Mouse (Mus musculus): Measurements from ENCODE around the gene Cep63. TPM values are rescaled to one million over a fixed set of nuclear protein-coding genes. Genes with fewer than 3 reads are reported as not detected.

Gene Cep63
- polyA plus RNA-seq, 1 experiment: 80.1 TPM

DNA sequence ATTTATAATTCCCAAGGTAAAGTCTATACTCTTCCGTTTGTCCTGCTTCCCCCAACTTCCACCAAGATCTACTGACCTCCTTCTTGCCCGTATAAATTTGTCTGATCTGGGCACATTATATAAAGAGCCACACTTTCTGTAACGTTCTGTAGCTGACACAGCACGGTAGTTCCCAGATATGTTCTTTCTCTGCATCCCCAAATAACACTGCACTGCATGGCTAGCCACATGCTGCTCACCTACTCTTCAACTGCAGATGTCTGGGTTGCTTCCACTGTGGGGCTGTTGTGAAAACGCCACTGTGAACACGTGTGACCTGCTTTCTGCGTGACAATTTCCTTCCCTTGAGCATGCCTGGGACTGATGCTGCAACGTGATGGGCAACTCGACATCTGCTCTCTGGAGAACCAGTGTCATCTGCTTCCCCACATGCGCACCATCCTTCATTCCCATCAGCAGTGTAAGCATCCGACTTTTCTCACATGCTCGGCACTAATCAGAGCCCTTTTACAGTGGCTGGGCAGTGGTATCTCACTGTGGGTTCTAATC lies 44.3 kb downstream of the Cep63 start:
- Histone ChIP-seq H3K4me3 (replicated peaks; ENCODE audit: control insufficient read depth, low read depth, low read length) (no peak overlapping the region), H3K27ac (ENCODE audit: control insufficient read depth, insufficient read depth, low read depth, low read length, poor library complexity) (no peak overlapping the region), H3K4me1 (ENCODE audit: control insufficient read depth, insufficient read depth, low read length) (no peaks in the 10 kb centered on the region; the same call in 1 of the 2 replicates)
- TF ChIP-seq CTCF (IDR thresholded peaks at IDR 0.05; ENCODE audit: control insufficient read depth, insufficient read depth, low read length) (no peak), POLR2A (IDR thresholded peaks at IDR 0.05; ENCODE audit: borderline replicate concordance, control insufficient read depth, low read depth, low read length) (no peak)
- 78% methylated on average over 12 of the region's 12 CpGs for WGBS

DNA sequence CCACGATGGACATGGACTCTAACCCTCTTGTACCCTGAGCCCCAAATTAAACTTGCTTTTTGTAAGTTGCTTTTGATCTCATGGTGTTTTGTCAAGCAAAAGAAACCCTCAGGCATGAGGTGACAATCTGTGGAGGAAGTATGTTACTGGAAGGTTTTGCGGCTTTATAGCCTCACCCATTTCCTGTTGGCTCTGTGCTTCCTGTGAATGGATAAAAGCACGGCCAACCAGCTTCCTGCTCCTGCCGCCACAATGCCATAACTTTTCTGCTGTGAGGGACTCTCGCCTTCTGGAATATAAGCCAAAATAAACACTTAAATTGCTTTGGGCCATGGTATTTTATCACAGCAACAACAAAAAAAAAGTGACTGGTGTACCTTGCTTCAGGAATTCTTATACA lies 48.9 kb downstream of the Cep63 start:
- 8% methylated on average over 5 of the region's 5 CpGs for WGBS
- TF ChIP-seq POLR2A (IDR thresholded peaks at IDR 0.05; ENCODE audit: borderline replicate concordance, control insufficient read depth, low read depth, low read length) (no peak), CTCF (IDR thresholded peaks at IDR 0.05; ENCODE audit: control insufficient read depth, insufficient read depth, low read length) (no peak)
- H3K4me1 ChIP-seq (ENCODE audit: control insufficient read depth, insufficient read depth, low read length): no peaks in the 10 kb centered on the region; the same call in 1 of the 2 replicates
- H3K4me3 ChIP-seq (replicated peaks; ENCODE audit: control insufficient read depth, low read depth, low read length): no peak overlapping the region
- H3K27ac ChIP-seq (ENCODE audit: control insufficient read depth, insufficient read depth, low read depth, low read length, poor library complexity): no peak overlapping the region

DNA sequence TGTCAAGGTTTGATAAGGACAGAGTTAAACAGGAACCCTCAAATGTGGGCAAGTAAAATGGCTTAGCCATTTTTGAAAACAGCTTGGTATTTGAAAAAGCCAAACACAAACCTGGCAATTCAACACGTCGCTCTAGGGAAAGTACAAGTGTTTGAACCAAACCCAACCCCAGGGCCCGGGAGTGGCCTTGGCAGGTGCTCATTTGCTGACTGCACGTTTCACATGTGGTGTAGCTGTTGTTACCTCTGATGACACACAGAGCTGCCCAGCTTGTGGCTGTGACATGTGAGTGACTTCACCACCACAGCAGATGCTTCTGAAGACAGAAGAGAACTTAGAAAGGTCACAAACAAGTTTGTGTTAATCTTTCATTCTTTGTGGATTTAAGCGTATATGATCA lies 53.4 kb downstream of the Cep63 start:
- Histone ChIP-seq H3K4me3 (replicated peaks; ENCODE audit: control insufficient read depth, low read depth, low read length) (no peak overlapping the region), H3K4me1 (ENCODE audit: control insufficient read depth, insufficient read depth, low read length) (no peaks in the 10 kb centered on the region; the same call in 1 of the 2 replicates), H3K27ac (ENCODE audit: control insufficient read depth, insufficient read depth, low read depth, low read length, poor library complexity) (no peak overlapping the region)
- TF ChIP-seq POLR2A (IDR thresholded peaks at IDR 0.05; ENCODE audit: borderline replicate concordance, control insufficient read depth, low read depth, low read length): no peak
- no peak for TF ChIP-seq CTCF (IDR thresholded peaks at IDR 0.05; ENCODE audit: control insufficient read depth, insufficient read depth, low read length)
- WGBS: 78% methylated on average over 5 of the region's 5 CpGs

DNA sequence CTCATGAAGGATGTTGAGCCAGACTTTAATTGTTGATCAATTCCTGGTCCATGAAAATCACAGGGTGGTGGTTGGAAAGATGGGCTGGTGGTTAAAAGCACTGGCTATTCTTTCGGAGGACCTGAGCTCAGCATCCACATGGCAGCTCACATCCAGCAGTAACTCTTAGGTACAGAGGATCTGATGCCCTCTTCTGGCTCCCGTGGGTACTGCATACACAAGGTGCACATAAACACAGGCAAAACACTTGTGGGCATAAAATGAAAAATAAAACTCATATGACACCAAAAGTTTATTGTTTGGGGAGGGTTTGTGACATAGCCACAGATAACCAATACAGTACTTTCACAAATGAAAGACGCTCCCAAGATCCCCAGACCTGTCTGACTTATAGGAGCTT lies 67.9 kb downstream of the Cep63 start:
- H3K4me1 ChIP-seq (ENCODE audit: control insufficient read depth, insufficient read depth, low read length): no peaks in the 10 kb centered on the region
- TF ChIP-seq POLR2A (IDR thresholded peaks at IDR 0.05; ENCODE audit: borderline replicate concordance, control insufficient read depth, low read depth, low read length) (no peak), CTCF (IDR thresholded peaks at IDR 0.05; ENCODE audit: control insufficient read depth, insufficient read depth, low read length) (no peak)
- 83% methylated on average over 3 of the region's 3 CpGs for WGBS
- no peak overlapping the region for H3K4me3 ChIP-seq (replicated peaks; ENCODE audit: control insufficient read depth, low read depth, low read length)
- H3K27ac ChIP-seq (ENCODE audit: control insufficient read depth, insufficient read depth, low read depth, low read length, poor library complexity): no peak overlapping the region

DNA sequence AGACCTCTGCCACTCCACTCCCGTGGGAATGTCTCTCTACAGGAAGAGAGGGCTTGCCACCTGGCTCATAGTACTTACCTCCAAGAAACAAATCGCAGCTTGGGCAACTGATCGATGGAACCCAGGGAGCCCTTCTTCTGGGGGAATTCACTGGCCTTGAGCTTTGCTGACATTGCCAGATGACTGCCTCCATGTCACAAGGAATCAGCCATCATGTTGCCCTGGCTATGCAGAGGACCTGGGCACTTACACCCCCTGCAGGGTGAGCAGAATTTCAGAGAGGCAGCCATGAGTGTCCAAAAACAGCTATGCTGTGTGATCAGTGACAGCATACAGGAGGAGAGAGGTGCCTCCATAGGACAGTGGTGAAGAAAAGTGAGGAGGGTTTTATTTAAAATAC lies 72.6 kb downstream of the Cep63 start:
- TF ChIP-seq POLR2A (IDR thresholded peaks at IDR 0.05; ENCODE audit: borderline replicate concordance, control insufficient read depth, low read depth, low read length): no peak
- TF ChIP-seq CTCF (IDR thresholded peaks at IDR 0.05; ENCODE audit: control insufficient read depth, insufficient read depth, low read length): no peak
- 81% methylated on average over 3 of the region's 3 CpGs for WGBS
- H3K27ac ChIP-seq (ENCODE audit: control insufficient read depth, insufficient read depth, low read depth, low read length, poor library complexity): no peak overlapping the region
- H3K4me3 ChIP-seq (replicated peaks; ENCODE audit: control insufficient read depth, low read depth, low read length): no peak overlapping the region
- H3K4me1 ChIP-seq (ENCODE audit: control insufficient read depth, insufficient read depth, low read length): no peaks in the 10 kb centered on the region

DNA sequence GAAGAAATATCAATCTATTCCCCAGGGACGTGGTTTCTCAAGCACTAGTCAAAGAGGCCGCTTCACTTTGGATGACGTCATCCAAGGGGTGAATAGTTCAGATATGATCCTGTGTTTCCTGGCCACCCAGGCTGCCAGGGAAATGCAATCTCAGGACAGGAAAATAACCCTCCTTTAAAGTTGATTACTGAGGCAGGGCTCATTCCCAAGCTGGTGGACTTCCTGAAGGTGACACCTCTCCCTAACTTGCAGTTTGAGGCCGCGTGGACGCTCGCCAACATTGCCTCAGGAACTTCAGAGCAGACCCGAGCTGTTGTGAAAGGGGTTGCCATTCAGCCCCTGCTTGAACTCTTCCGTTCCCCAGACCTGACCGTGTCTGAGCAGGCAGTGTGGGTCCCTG lies 74.6 kb downstream of the Cep63 start:
- Histone ChIP-seq H3K4me1 (ENCODE audit: control insufficient read depth, insufficient read depth, low read length) (no peaks in the 10 kb centered on the region), H3K27ac (ENCODE audit: control insufficient read depth, insufficient read depth, low read depth, low read length, poor library complexity) (no peak overlapping the region)
- no peak for TF ChIP-seq POLR2A (IDR thresholded peaks at IDR 0.05; ENCODE audit: borderline replicate concordance, control insufficient read depth, low read depth, low read length)
- TF ChIP-seq CTCF (IDR thresholded peaks at IDR 0.05; ENCODE audit: control insufficient read depth, insufficient read depth, low read length): no peak

DNA sequence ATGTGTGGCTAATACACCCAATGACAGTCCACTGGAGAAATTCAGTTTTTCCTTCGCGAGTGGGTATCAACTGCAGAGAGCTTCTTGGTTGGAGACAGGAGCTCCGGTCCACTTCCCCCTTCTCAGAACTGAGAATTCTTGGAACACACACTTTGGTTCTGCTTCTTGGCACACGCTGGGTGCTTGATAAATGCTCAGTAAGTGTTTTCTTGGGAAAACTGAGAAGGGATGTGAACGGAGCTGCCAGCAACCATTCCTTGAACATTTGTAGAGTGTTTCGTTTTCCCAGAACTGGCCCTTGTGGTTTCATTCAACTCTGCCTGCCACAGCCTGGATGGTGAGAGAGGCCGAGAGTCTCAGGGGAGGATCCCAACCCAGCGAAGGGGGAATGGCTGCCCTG lies 77.1 kb downstream of the Cep63 start:
- Histone ChIP-seq H3K4me3 (replicated peaks; ENCODE audit: control insufficient read depth, low read depth, low read length) (no peak overlapping the region), H3K27ac (ENCODE audit: control insufficient read depth, insufficient read depth, low read depth, low read length, poor library complexity) (no peak overlapping the region), H3K4me1 (ENCODE audit: control insufficient read depth, insufficient read depth, low read length) (no peaks in the 10 kb centered on the region)
- no peak for TF ChIP-seq POLR2A (IDR thresholded peaks at IDR 0.05; ENCODE audit: borderline replicate concordance, control insufficient read depth, low read depth, low read length)
- no peak for TF ChIP-seq CTCF (IDR thresholded peaks at IDR 0.05; ENCODE audit: control insufficient read depth, insufficient read depth, low read length)
- WGBS: 15% methylated on average over 8 of the region's 8 CpGs

More for the DNA sequence above, 74.6 kb downstream of the Cep63 start:
- H3K4me3 ChIP-seq (replicated peaks; ENCODE audit: control insufficient read depth, low read depth, low read length): no peak overlapping the region
- WGBS: 57% methylated on average over 10 of the region's 10 CpGs

DNA sequence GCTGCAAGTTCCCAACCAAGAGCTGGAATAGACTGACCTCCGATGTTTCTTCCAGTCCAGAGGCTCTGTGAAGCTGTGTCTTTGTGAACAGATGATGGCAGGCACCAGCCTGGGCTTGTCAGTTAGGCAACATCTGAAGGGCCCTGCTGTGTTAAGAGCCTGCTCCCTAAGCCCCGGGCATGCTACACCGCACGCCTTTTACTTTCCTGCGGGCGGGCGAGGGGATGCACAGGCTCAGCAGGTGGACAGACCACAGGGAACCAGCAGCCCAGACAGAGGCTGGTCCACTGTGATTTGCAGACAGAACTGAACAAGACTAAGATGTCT lies 79.3 kb downstream of the Cep63 start:
- no peak overlapping the region for H3K27ac ChIP-seq (ENCODE audit: control insufficient read depth, insufficient read depth, low read depth, low read length, poor library complexity)
- 76% methylated on average over 7 of the region's 7 CpGs for WGBS
- no peak overlapping the region for H3K4me3 ChIP-seq (replicated peaks; ENCODE audit: control insufficient read depth, low read depth, low read length)
- peaks cover 2% of the 10 kb centered on the region for H3K4me1 ChIP-seq (ENCODE audit: control insufficient read depth, insufficient read depth, low read length)
- TF ChIP-seq POLR2A (IDR thresholded peaks at IDR 0.05; ENCODE audit: borderline replicate concordance, control insufficient read depth, low read depth, low read length): no peak
- no peak for TF ChIP-seq CTCF (IDR thresholded peaks at IDR 0.05; ENCODE audit: control insufficient read depth, insufficient read depth, low read length)
